Mouse (Mus musculus): ENCODE measurements around the gene Gpr68. TPM values are rescaled to one million over a fixed set of nuclear protein-coding genes. Genes with fewer than 3 reads are reported as not detected.

The Gpr68 gene
- polyA plus RNA-seq, 1 experiment from 2014 or later: 0.53 TPM

GRCm38 (mm10) chr12:100890548-100890947 is 17.4 kb downstream of the Gpr68 start:
- Histone ChIP-seq H3K27me3 (replicated peaks; ENCODE audit: control insufficient read depth, insufficient read depth, low read length) (0 out of 2 replicates have a peak, but pooled peaks cover 5% of the 10 kb centered on the region), H3K36me3 (ENCODE audit: control insufficient read depth, insufficient read depth, low read length) (no peaks in the 10 kb centered on the region), H3K27ac (ENCODE audit: low read depth) (no peak overlapping the region), H3K4me1 (replicated peaks; ENCODE audit: control insufficient read depth, insufficient read depth, low read length) (peaks cover 6% of the 10 kb centered on the region), H3K9ac (ENCODE audit: low read length) (no peak overlapping the region), H3K9me3 (ENCODE audit: control insufficient read depth, low read length) (no peaks in the 10 kb centered on the region), H3K4me3 (ENCODE audit: low read depth, low read length) (no peak overlapping the region), H3K4me2 (ENCODE audit: low read length) (no peak overlapping the region)
- ATAC-seq (replicated peaks; ENCODE audit: low FRiP score, low TSS enrichment, low read depth) (no peak), DNase-seq (ENCODE audit: low spot score) (no peak)
- WGBS: 88% methylated on average over 3 of the region's 3 CpGs

- Histone ChIP-seq H3K4me1 (replicated peaks; ENCODE audit: control insufficient read depth, insufficient read depth, low read length) (peaks cover 6% of the 10 kb centered on the region), H3K4me2 (ENCODE audit: low read length) (no peak overlapping the region), H3K36me3 (ENCODE audit: control insufficient read depth, insufficient read depth, low read length) (no peaks in the 10 kb centered on the region), H3K27me3 (replicated peaks; ENCODE audit: control insufficient read depth, insufficient read depth, low read length) (0 out of 2 replicates have a peak, but pooled peaks cover 6% of the 10 kb centered on the region), H3K27ac (ENCODE audit: low read depth) (peak overlapping the region; percentile 3; the same call in 1 of the 2 replicates), H3K9ac (ENCODE audit: low read length) (no peak overlapping the region), H3K9me3 (ENCODE audit: control insufficient read depth, low read length) (no peaks in the 10 kb centered on the region), H3K4me3 (ENCODE audit: low read depth, low read length) (no peak overlapping the region)
- WGBS: 15% methylated on average over 12 of the region's 12 CpGs
- ATAC-seq (replicated peaks; ENCODE audit: low FRiP score, low TSS enrichment, low read depth): peak; percentile 70
- peak; percentile 67 for DNase-seq (ENCODE audit: low spot score)
Measured at GRCm38 (mm10) chr12:100887801-100888258, 20.2 kb downstream of the Gpr68 start.

GRCm38 (mm10) chr12:100886877-100887276 is 21.1 kb downstream of the Gpr68 start:
- H3K9ac ChIP-seq (ENCODE audit: low read length): no peak overlapping the region
- 83% methylated on average over 4 of the region's 4 CpGs for WGBS
- no peak overlapping the region for H3K4me3 ChIP-seq (ENCODE audit: low read depth, low read length)
- no peak for ATAC-seq (replicated peaks; ENCODE audit: low FRiP score, low TSS enrichment, low read depth)
- H3K9me3 ChIP-seq (ENCODE audit: control insufficient read depth, low read length): no peaks in the 10 kb centered on the region
- no peaks in the 10 kb centered on the region for H3K36me3 ChIP-seq (ENCODE audit: control insufficient read depth, insufficient read depth, low read length)
- peaks cover 6% of the 10 kb centered on the region for H3K4me1 ChIP-seq (replicated peaks; ENCODE audit: control insufficient read depth, insufficient read depth, low read length)
- H3K4me2 ChIP-seq (ENCODE audit: low read length): no peak overlapping the region
- no peak for DNase-seq (ENCODE audit: low spot score)
- 0 out of 2 replicates have a peak, but pooled peaks cover 6% of the 10 kb centered on the region for H3K27me3 ChIP-seq (replicated peaks; ENCODE audit: control insufficient read depth, insufficient read depth, low read length)
- H3K27ac ChIP-seq (ENCODE audit: low read depth): no peak overlapping the region

GRCm38 (mm10) chr12:100885585-100885984 is 22.4 kb downstream of the Gpr68 start:
- H3K36me3 ChIP-seq (ENCODE audit: control insufficient read depth, insufficient read depth, low read length): no peaks in the 10 kb centered on the region
- no peak overlapping the region for H3K9ac ChIP-seq (ENCODE audit: low read length)
- DNase-seq (ENCODE audit: low spot score) (no peak), ATAC-seq (replicated peaks; ENCODE audit: low FRiP score, low TSS enrichment, low read depth) (no peak)
- H3K4me2 ChIP-seq (ENCODE audit: low read length): no peak overlapping the region
- 0 out of 2 replicates have a peak, but pooled peaks cover 6% of the 10 kb centered on the region for H3K27me3 ChIP-seq (replicated peaks; ENCODE audit: control insufficient read depth, insufficient read depth, low read length)
- WGBS: 91% methylated on average over 3 of the region's 3 CpGs
- H3K9me3 ChIP-seq (ENCODE audit: control insufficient read depth, low read length): no peaks in the 10 kb centered on the region
- H3K4me1 ChIP-seq (replicated peaks; ENCODE audit: control insufficient read depth, insufficient read depth, low read length): peaks cover 6% of the 10 kb centered on the region
- no peak overlapping the region for H3K4me3 ChIP-seq (ENCODE audit: low read depth, low read length)
- H3K27ac ChIP-seq (ENCODE audit: low read depth): no peak overlapping the region

GRCm38 (mm10) chr12:100883168-100883567 is 24.8 kb downstream of the Gpr68 start:
- no peak overlapping the region for H3K4me3 ChIP-seq (ENCODE audit: low read depth, low read length)
- H3K27me3 ChIP-seq (replicated peaks; ENCODE audit: control insufficient read depth, insufficient read depth, low read length): 0 out of 2 replicates have a peak, but pooled peaks cover 6% of the 10 kb centered on the region

GRCm38 (mm10) chr12:100878556-100878955 is 29.4 kb downstream of the Gpr68 start:
- DNase-seq (ENCODE audit: low spot score) (no peak), ATAC-seq (replicated peaks; ENCODE audit: low FRiP score, low TSS enrichment, low read depth) (no peak)
- no peaks in the 10 kb centered on the region for H3K4me1 ChIP-seq (replicated peaks; ENCODE audit: control insufficient read depth, insufficient read depth, low read length)
- 89% methylated on average over 16 of the region's 16 CpGs for WGBS
- H3K27me3 ChIP-seq (replicated peaks; ENCODE audit: control insufficient read depth, insufficient read depth, low read length): no peaks in the 10 kb centered on the region
- H3K4me3 ChIP-seq (ENCODE audit: low read depth, low read length): no peak overlapping the region
- H3K36me3 ChIP-seq (ENCODE audit: control insufficient read depth, insufficient read depth, low read length): no peaks in the 10 kb centered on the region
- H3K9me3 ChIP-seq (ENCODE audit: control insufficient read depth, low read length): no peaks in the 10 kb centered on the region
- no peak overlapping the region for H3K4me2 ChIP-seq (ENCODE audit: low read length)
- no peak overlapping the region for H3K9ac ChIP-seq (ENCODE audit: low read length)
- H3K27ac ChIP-seq (ENCODE audit: low read depth): no peak overlapping the region

More at GRCm38 (mm10) chr12:100883168-100883567, 24.8 kb downstream of the Gpr68 start:
- peaks cover 2% of the 10 kb centered on the region for H3K4me1 ChIP-seq (replicated peaks; ENCODE audit: control insufficient read depth, insufficient read depth, low read length)
- H3K4me2 ChIP-seq (ENCODE audit: low read length): no peak overlapping the region
- DNase-seq (ENCODE audit: low spot score) (no peak), ATAC-seq (replicated peaks; ENCODE audit: low FRiP score, low TSS enrichment, low read depth) (no peak)
- H3K36me3 ChIP-seq (ENCODE audit: control insufficient read depth, insufficient read depth, low read length): no peaks in the 10 kb centered on the region
- H3K9me3 ChIP-seq (ENCODE audit: control insufficient read depth, low read length): no peaks in the 10 kb centered on the region
- H3K27ac ChIP-seq (ENCODE audit: low read depth): no peak overlapping the region
- H3K9ac ChIP-seq (ENCODE audit: low read length): no peak overlapping the region
- 25% methylated on average over 7 of the region's 7 CpGs for WGBS

- no peak overlapping the region for H3K9ac ChIP-seq (ENCODE audit: low read length)
- 71% methylated on average over 6 of the region's 6 CpGs for WGBS
- H3K4me1 ChIP-seq (replicated peaks; ENCODE audit: control insufficient read depth, insufficient read depth, low read length): no peaks in the 10 kb centered on the region
- no peak overlapping the region for H3K4me2 ChIP-seq (ENCODE audit: low read length)
- H3K27me3 ChIP-seq (replicated peaks; ENCODE audit: control insufficient read depth, insufficient read depth, low read length): no peaks in the 10 kb centered on the region
- H3K9me3 ChIP-seq (ENCODE audit: control insufficient read depth, low read length): no peaks in the 10 kb centered on the region
- no peak overlapping the region for H3K4me3 ChIP-seq (ENCODE audit: low read depth, low read length)
- no peak overlapping the region for H3K27ac ChIP-seq (ENCODE audit: low read depth)
- no peak for DNase-seq (ENCODE audit: low spot score)
- ATAC-seq (replicated peaks; ENCODE audit: low FRiP score, low TSS enrichment, low read depth): no peak; the same call in 1 of the 2 replicates
- H3K36me3 ChIP-seq (ENCODE audit: control insufficient read depth, insufficient read depth, low read length): no peaks in the 10 kb centered on the region
Measured at GRCm38 (mm10) chr12:100877936-100878335, 30.1 kb downstream of the Gpr68 start.

GRCm38 (mm10) chr12:100875960-100876359 is 32.0 kb downstream of the Gpr68 start:
- Histone ChIP-seq H3K4me1 (replicated peaks; ENCODE audit: control insufficient read depth, insufficient read depth, low read length) (no peaks in the 10 kb centered on the region), H3K27ac (ENCODE audit: low read depth) (no peak overlapping the region), H3K9ac (ENCODE audit: low read length) (no peak overlapping the region), H3K36me3 (ENCODE audit: control insufficient read depth, insufficient read depth, low read length) (no peaks in the 10 kb centered on the region), H3K27me3 (replicated peaks; ENCODE audit: control insufficient read depth, insufficient read depth, low read length) (no peaks in the 10 kb centered on the region), H3K4me3 (ENCODE audit: low read depth, low read length) (no peak overlapping the region), H3K9me3 (ENCODE audit: control insufficient read depth, low read length) (no peaks in the 10 kb centered on the region), H3K4me2 (ENCODE audit: low read length) (no peak overlapping the region)
- ATAC-seq (replicated peaks; ENCODE audit: low FRiP score, low TSS enrichment, low read depth) (no peak), DNase-seq (ENCODE audit: low spot score) (no peak)
- WGBS: 61% methylated on average over 5 of the region's 6 CpGs

GRCm38 (mm10) chr12:100875553-100875952 is 32.4 kb downstream of the Gpr68 start:
- no peak overlapping the region for H3K27ac ChIP-seq (ENCODE audit: low read depth)
- DNase-seq (ENCODE audit: low spot score): no peak
- no peaks in the 10 kb centered on the region for H3K4me1 ChIP-seq (replicated peaks; ENCODE audit: control insufficient read depth, insufficient read depth, low read length)
- ATAC-seq (replicated peaks; ENCODE audit: low FRiP score, low TSS enrichment, low read depth): no peak
- no peaks in the 10 kb centered on the region for H3K9me3 ChIP-seq (ENCODE audit: control insufficient read depth, low read length)
- no peak overlapping the region for H3K4me2 ChIP-seq (ENCODE audit: low read length)
- H3K27me3 ChIP-seq (replicated peaks; ENCODE audit: control insufficient read depth, insufficient read depth, low read length): no peaks in the 10 kb centered on the region
- H3K9ac ChIP-seq (ENCODE audit: low read length): no peak overlapping the region
- H3K4me3 ChIP-seq (ENCODE audit: low read depth, low read length): no peak overlapping the region
- no peaks in the 10 kb centered on the region for H3K36me3 ChIP-seq (ENCODE audit: control insufficient read depth, insufficient read depth, low read length)
- WGBS: 35% methylated on average over 3 of the region's 3 CpGs
